Mouse (Mus musculus) hindbrain, postnatal 0 days (tissue): ENCODE measurements around the gene Coq8a. TPM values are rescaled to one million over a fixed set of nuclear protein-coding genes. Genes with fewer than 3 reads are reported as not detected.

Experiments used
- ATAC-seq: fragments of 200-750 bp; cut with Nextera tagmentation; 2 replicates; pipeline ENCODE4 v1.8.0; 2017; ENCODE audit warnings: mild to moderate bottlenecking, moderate TSS enrichment, moderate library complexity
- DNase-seq: peaks from one replicate; pipeline ENCODE4 v3.0.0-alpha.2; 2015; ENCODE audit warnings: low spot score
- H3K27ac ChIP-seq: fragments of 300-500 bp; sonication (generic); 2 replicates; pipeline ENCODE4 v1.5.1; 2014; ENCODE audit warnings: mild to moderate bottlenecking
- H3K27me3 ChIP-seq: fragments of 300-500 bp; sonication (generic); 2 replicates; pipeline ENCODE4 v1.6.1; 2014; ENCODE audit warnings: low read length, mixed read lengths; ENCODE audit not compliant: insufficient read depth
- H3K36me3 ChIP-seq: fragments of 300-500 bp; sonication (generic); 2 replicates; pipeline ENCODE4 v1.6.1; 2014; ENCODE audit warnings: low read length, mixed read lengths; ENCODE audit not compliant: insufficient read depth
- H3K4me1 ChIP-seq: fragments of 300-500 bp; sonication (generic); 2 replicates; pipeline ENCODE4 v1.6.1; 2014; ENCODE audit warnings: antibody characterized with exemption, low read length, mixed read lengths; ENCODE audit not compliant: insufficient read depth
- H3K4me2 ChIP-seq: fragments of 300-500 bp; sonication (generic); 2 replicates; pipeline ENCODE4 v1.6.1; 2014; ENCODE audit warnings: low read depth, mild to moderate bottlenecking, low read length, moderate library complexity, mixed read lengths
- H3K4me3 ChIP-seq: fragments of 300-500 bp; sonication (generic); 2 replicates; pipeline ENCODE4 v1.5.1; 2014; ENCODE audit warnings: low read length
- H3K9ac ChIP-seq: fragments of 300-500 bp; sonication (generic); replicated peaks from 2 replicates; pipeline ENCODE4 v1.6.1; 2014; ENCODE audit warnings: mild to moderate bottlenecking, low read length, moderate library complexity, mixed read lengths
- H3K9me3 ChIP-seq: fragments of 300-500 bp; sonication (generic); 2 replicates; pipeline ENCODE4 v1.6.1; 2016; ENCODE audit warnings: low read length, mixed read lengths
- CTCF ChIP-seq: IDR thresholded peaks from 2 replicates; pipeline ENCODE4 v1.5.1; 2016; ENCODE audit warnings: antibody characterized with exemption, control low read depth, low read depth
- WGBS: fragments of 180-500 bp; shearing (Covaris S2); extraction: QIAGEN DNeasy Blood & Tissue Kit; methylation state at CpG from one replicate; pipeline ENCODE4 v1.1.7; 2014; 5-methylcytosine and 5-hydroxymethylcytosine counted together
- polyA plus RNA-seq: library from polyadenylated mRNA; unstranded; fragments of >200 nt; fragmentation: Nextera tagmentation; extraction: Ambion mirVana; gene quantifications from 2 replicates; pipeline ENCODE4 v1.2.1, GENCODE M21; 2015
- total RNA-seq: library from RNA; depleted of rRNA; stranded (reverse); fragments of >200 nt; gene quantifications from 2 replicates; pipeline ENCODE4 v1.2.3, GENCODE M21; 2014; rRNA removed

Coq8a gene
- total and polyA plus RNA-seq, 2 experiments from 2014 or later = 6.0 to 9.2 TPM

GRCm38 (mm10) chr1:180118233-180118632 is 81.2 kb downstream of the Coq8a start:
- peaks cover 8% of the 10 kb centered on the region; the same call in 1 of the 2 replicates for H3K36me3 ChIP-seq
- H3K9me3 ChIP-seq = no peaks in the 10 kb centered on the region
- ATAC-seq (no peak), DNase-seq (peak; percentile 5)
- no peak overlapping the region for H3K4me3 ChIP-seq
- no peaks in the 10 kb centered on the region for H3K4me1 ChIP-seq
- no peak overlapping the region for H3K27ac ChIP-seq
- no peak for TF ChIP-seq CTCF
- no peak overlapping the region for H3K9ac ChIP-seq
- no peak overlapping the region for H3K4me2 ChIP-seq
- no peaks in the 10 kb centered on the region for H3K27me3 ChIP-seq
- WGBS = 57% methylated on average over 8 of the region's 8 CpGs

- H3K4me3 ChIP-seq = no peak overlapping the region
- H3K36me3 ChIP-seq = peaks cover 10% of the 10 kb centered on the region; the same call in 1 of the 2 replicates
- H3K9ac ChIP-seq = no peak overlapping the region
- ATAC-seq (no peak), DNase-seq (peak; percentile 12)
- H3K27me3 ChIP-seq = no peaks in the 10 kb centered on the region
- WGBS = 90% methylated on average over 1 of the region's 1 CpGs
- H3K27ac ChIP-seq = no peak overlapping the region
- H3K4me2 ChIP-seq = no peak overlapping the region
- H3K9me3 ChIP-seq = no peaks in the 10 kb centered on the region
- H3K4me1 ChIP-seq = no peaks in the 10 kb centered on the region
- TF ChIP-seq CTCF = peak; percentile 57
These were observed 82.9 kb downstream of the Coq8a start for GRCm38 (mm10) chr1:180116525-180116924.

Other genes with a start within 250 kb of the Coq8a start
- 84.3 and 90.9 TPM in 2 replicates for gene Cdc42bpa, start 239.1 kb downstream of the Coq8a start, total RNA-seq
- gene Cdc42bpa, start 239.1 kb downstream of the Coq8a start, polyA plus RNA-seq = 29.1 and 36.1 TPM in 2 replicates
- gene Psen2, start 63.8 kb upstream of the Coq8a start, total RNA-seq = 26.6 and 33.5 TPM in 2 replicates
- 23.2 and 23.7 TPM in 2 replicates for gene Psen2, start 63.8 kb upstream of the Coq8a start, polyA plus RNA-seq
- 16.9 and 19.0 TPM in 2 replicates for gene Itpkb, start 130.9 kb upstream of the Coq8a start, total RNA-seq
- 4.1 and 4.8 TPM in 2 replicates for gene Itpkb, start 130.9 kb upstream of the Coq8a start, polyA plus RNA-seq